31 mouse cellular contexts compared by ENCODE assay signal in the genomic region with DNA sequence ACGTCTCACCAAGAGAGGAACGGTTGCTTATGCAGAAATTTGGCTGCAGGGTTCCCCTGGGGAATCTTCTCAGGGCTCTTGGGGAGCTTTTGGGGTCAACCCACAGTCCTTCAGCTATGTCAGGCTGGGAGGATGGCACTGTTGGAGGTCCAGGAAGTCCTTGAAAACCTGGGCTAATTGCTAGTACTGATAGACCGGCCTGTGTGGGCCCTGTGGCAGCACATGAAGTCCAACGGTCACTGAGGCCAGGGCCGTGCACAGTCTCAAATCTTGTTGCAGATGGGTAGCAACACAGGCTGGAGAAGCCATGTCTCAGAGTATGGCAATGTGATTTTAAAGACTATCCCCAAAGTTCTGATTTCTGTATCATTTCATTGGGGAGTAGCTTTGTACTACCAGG. TPM values are rescaled to one million over a fixed set of nuclear protein-coding genes. Genes with fewer than 3 reads are reported as not detected.
DNase-seq lines count a peak whose midpoint lies in the region; ATAC-seq and TF ChIP-seq lines count a peak whose summit lies in the region.
"Had no signal": no experiment of that assay in that cellular context is flagged by ENCODE, and none has a peak within 500 bp of the region (broad histone marks: within the 10 kb centered on the region; RNA-seq: fewer than 3 reads in every experiment).

No protein-coding gene starts in this region.

- H3K4me2 ChIP-seq in intestine, embryonic 16.5 days (ENCODE audit: low read depth, low read length): no peak overlapping the region
- H3K4me2 ChIP-seq in intestine, embryonic 15.5 days (replicated peaks): no peak overlapping the region
- H3K4me2 ChIP-seq: embryonic facial prominence, embryonic 13.5 days; embryonic facial prominence, embryonic 15.5 days; forebrain, embryonic 12.5 days had no signal

- peaks cover 11% of the 10 kb centered on the region for H3K4me1 ChIP-seq in intestine, embryonic 16.5 days (ENCODE audit: control insufficient read depth, insufficient read depth, low read length)
- 0 out of 2 replicates have a peak, but pooled peaks cover 3% of the 10 kb centered on the region for H3K4me1 ChIP-seq in intestine, embryonic 15.5 days (replicated peaks)
- H3K4me1 ChIP-seq in bone marrow, adult 2 months (ENCODE audit: control insufficient read depth, insufficient read depth, low read length): peaks cover 8% of the 10 kb centered on the region; the same call in 1 of the 2 replicates
- H3K4me1 ChIP-seq: embryonic facial prominence, embryonic 13.5 days; forebrain, embryonic 10.5 days; forebrain, embryonic 12.5 days had no signal

- no peaks in the 10 kb centered on the region for H3K79me2 ChIP-seq in macrophage (ENCODE audit: inconsistent target)

- WGBS in intestine, embryonic 16.5 days: 76% methylated on average over 5 of the region's 5 CpGs
- 80% methylated on average over 5 of the region's 5 CpGs for WGBS in intestine, embryonic 15.5 days
- 62% methylated on average over 5 of the region's 5 CpGs for WGBS in bone marrow, adult 2 months
- 82% methylated on average over 5 of the region's 5 CpGs for WGBS in macrophage (ENCODE audit: missing documents)

- intact Hi-C loops in gastrocnemius, adult 2 months (cut with DNase I): no loop called here
- intact Hi-C loops in gastrocnemius, postnatal 14 days (cut with DNase I; ENCODE audit: low total_unique reads): no loop called here

- TF ChIP-seq CTCF in gastrocnemius, adult 2 months (IDR thresholded peaks at IDR 0.05): no peak
- TF ChIP-seq CTCF in bone marrow, adult 2 months (IDR thresholded peaks at IDR 0.05; ENCODE audit: control insufficient read depth, insufficient read depth, low read length): no peak

- H3K4me3 ChIP-seq in gastrocnemius, adult 2 months: no peak overlapping the region
- H3K4me3 ChIP-seq in intestine, embryonic 16.5 days (ENCODE audit: low read length): no peak overlapping the region
- no peak overlapping the region for H3K4me3 ChIP-seq in intestine, embryonic 15.5 days (replicated peaks)
- H3K4me3 ChIP-seq in bone marrow, adult 2 months (replicated peaks; ENCODE audit: control insufficient read depth, low read depth, low read length): no peak overlapping the region
- no peak overlapping the region for H3K4me3 ChIP-seq in macrophage (ENCODE audit: inconsistent target)
- H3K4me3 ChIP-seq: embryonic facial prominence, embryonic 13.5 days; embryonic facial prominence, embryonic 15.5 days; erythroblast, embryonic 14.5 days; forebrain, embryonic 10.5 days; forebrain, embryonic 12.5 days had no signal

- H3K9me3 ChIP-seq in intestine, embryonic 16.5 days (ENCODE audit: control insufficient read depth, low read length): peaks cover 2% of the 10 kb centered on the region; the same call in 1 of the 2 replicates
- H3K9me3 ChIP-seq in intestine, embryonic 15.5 days: no peaks in the 10 kb centered on the region
- H3K9me3 ChIP-seq: embryonic facial prominence, embryonic 13.5 days; embryonic facial prominence, embryonic 15.5 days; forebrain, embryonic 10.5 days; forebrain, embryonic 12.5 days; G1E had no signal

- peak overlapping the region; percentile 81 for H3K27ac ChIP-seq in gastrocnemius, adult 2 months
- peak overlapping the region; percentile 26 for H3K27ac ChIP-seq in intestine, embryonic 16.5 days (ENCODE audit: low read length)
- no peak overlapping the region for H3K27ac ChIP-seq in intestine, embryonic 15.5 days
- H3K27ac ChIP-seq in bone marrow, adult 2 months (ENCODE audit: control insufficient read depth, insufficient read depth, low read depth, low read length, poor library complexity): peak overlapping the region; percentile 91; the same call in 1 of the 2 replicates
- peak overlapping the region; percentile 69 for H3K27ac ChIP-seq in macrophage
- H3K27ac ChIP-seq: embryonic facial prominence, embryonic 13.5 days; embryonic facial prominence, embryonic 15.5 days; forebrain, embryonic 10.5 days; forebrain, embryonic 12.5 days had no signal

- no peak overlapping the region for H3K9ac ChIP-seq in intestine, embryonic 16.5 days (ENCODE audit: low read depth, low read length)
- no peak overlapping the region for H3K9ac ChIP-seq in intestine, embryonic 15.5 days
- H3K9ac ChIP-seq: embryonic facial prominence, embryonic 13.5 days; embryonic facial prominence, embryonic 15.5 days; forebrain, embryonic 12.5 days had no signal

- H3K36me3 ChIP-seq in intestine, embryonic 16.5 days (ENCODE audit: control insufficient read depth, insufficient read depth, low read length): no peaks in the 10 kb centered on the region
- no peaks in the 10 kb centered on the region for H3K36me3 ChIP-seq in intestine, embryonic 15.5 days
- H3K36me3 ChIP-seq in macrophage (ENCODE audit: inconsistent target): no peaks in the 10 kb centered on the region
- H3K36me3 ChIP-seq: embryonic facial prominence, embryonic 13.5 days; embryonic facial prominence, embryonic 15.5 days; forebrain, embryonic 10.5 days; forebrain, embryonic 12.5 days; G1E had no signal

- no peak for TF ChIP-seq POLR2A in bone marrow, adult 2 months (IDR thresholded peaks at IDR 0.05; ENCODE audit: borderline replicate concordance, control insufficient read depth, low read depth, low read length)

- ATAC-seq in intestine, embryonic 16.5 days: peak; percentile 70
- no peak for ATAC-seq in intestine, embryonic 15.5 days
- ATAC-seq: activated CD4-positive, CD25-positive, alpha-beta regulatory T cell, adult 4 months; CD4-positive, CD25-positive, alpha-beta regulatory T cell, adult 4 months; forebrain, embryonic 14.5 days; Patski had no signal

- DNase-seq in gastrocnemius, adult 2 months: no peak
- DNase-seq in gastrocnemius, postnatal 14 days: no peak
- no peak for DNase-seq in right cerebral cortex, adult 18-20 months
- DNase-seq: adrenal gland, adult 8-10 months; B cell, adult 2 months; cerebellum, adult 11 months; cerebellum, adult 18-20 months; cerebellum, adult 8-10 months; cerebellum, adult 9-11 months; cerebellum, postnatal 14 days; cerebellum, postnatal 36 days; embryo, embryonic 11 days had no signal

- H3K27me3 ChIP-seq in intestine, embryonic 16.5 days (replicated peaks; ENCODE audit: control insufficient read depth, insufficient read depth, low read length): no peaks in the 10 kb centered on the region
- no peaks in the 10 kb centered on the region for H3K27me3 ChIP-seq in intestine, embryonic 15.5 days (replicated peaks)
- H3K27me3 ChIP-seq: CH12.LX; embryonic facial prominence, embryonic 13.5 days; embryonic facial prominence, embryonic 15.5 days; forebrain, embryonic 12.5 days; Patski had no signal

RNA-seq across cellular contexts. Expression of a gene that starts 13.1 kb away (rescaled TPM):
- total RNA-seq in gastrocnemius, adult 2 months (2021): not detected
- not detected for total RNA-seq in gastrocnemius, postnatal 14 days (2021)
- not detected in 2 replicates for polyA plus RNA-seq in intestine, embryonic 16.5 days (2015; fragmentation: Nextera tagmentation; extraction: Ambion mirVana)
- not detected in 2 replicates for polyA plus RNA-seq in intestine, embryonic 15.5 days (2015; fragmentation: Nextera tagmentation; extraction: Ambion mirVana)
- polyA plus RNA-seq in bone marrow, adult 2 months (2011; ENCODE audit: insufficient read depth, insufficient read length, low replicate concordance, missing spikeins): 1.9 and 6.0 TPM in 2 replicates
- total RNA-seq in macrophage (2018; cell fraction: chromatin; rRNA removed): 100 to 1,000 TPM in 7 of 26 experiments, 10 to 100 TPM in 8, 1 to 10 TPM in 7, not detected in 4; 1.5 to 279 (median 15.6) TPM
- total RNA-seq in macrophage (2018; cell fraction: cytosol; rRNA removed): 100 to 1,000 TPM in 2 of 26 experiments, 10 to 100 TPM in 9, 1 to 10 TPM in 13, under 1 TPM in 2; 0.60 to 133 (median 8.8) TPM
- 100 to 1,000 TPM in 6 of 26 experiments, 10 to 100 TPM in 12, 1 to 10 TPM in 8; 2.2 to 494 (median 26.4) TPM for total RNA-seq in macrophage (2018; cell fraction: nucleus; rRNA removed)
- 1.1 to 2.6 TPM (median 1.2 TPM) in 3 replicates for polyA plus RNA-seq in macrophage (2018)
- total RNA-seq: adrenal gland, adult 8-10 months; adrenal gland, postnatal 14 days; adrenal gland, postnatal 36 days; CH12.LX; G1E had no signal
- polyA plus RNA-seq: activated CD4-positive, CD25-positive, alpha-beta regulatory T cell, adult 4 months; brain, embryonic 14.5 days; CD4-positive, CD25-positive, alpha-beta regulatory T cell, adult 4 months; embryonic facial prominence, embryonic 11.5 days; embryonic facial prominence, embryonic 13.5 days; embryonic facial prominence, embryonic 15.5 days; erythroblast, embryonic 14.5 days; forebrain, embryonic 10.5 days; forebrain, embryonic 12.5 days; forebrain, embryonic 14.5 days; G1E had no signal

RNA-seq across cellular contexts. Expression of a gene that starts 22.2 kb away (rescaled TPM):
- total RNA-seq in gastrocnemius, adult 2 months (2021): 10 to 100 TPM in 1 of 2 experiments, 1 to 10 TPM in 1; 9.1 to 13.4 TPM
- 1 to 10 TPM; 6.5 to 7.6 TPM for total RNA-seq in gastrocnemius, postnatal 14 days (2021)
- 44.7 and 54.7 TPM in 2 replicates for polyA plus RNA-seq in intestine, embryonic 16.5 days (2015; fragmentation: Nextera tagmentation; extraction: Ambion mirVana)
- polyA plus RNA-seq in intestine, embryonic 15.5 days (2015; fragmentation: Nextera tagmentation; extraction: Ambion mirVana): 34.4 and 34.9 TPM in 2 replicates
- polyA plus RNA-seq in bone marrow, adult 2 months (2011; ENCODE audit: insufficient read depth, insufficient read length, low replicate concordance, missing spikeins): 98.2 and 269 TPM in 2 replicates
- total RNA-seq in macrophage (2018; cell fraction: chromatin; rRNA removed): 1,000 to 10,000 TPM in 5 of 26 experiments, 100 to 1,000 TPM in 21; 398 to 3,038 (median 601) TPM
- total RNA-seq in macrophage (2018; cell fraction: cytosol; rRNA removed): 100 to 1,000 TPM; 117 to 211 (median 152) TPM
- 1,000 to 10,000 TPM in 3 of 26 experiments, 100 to 1,000 TPM in 23; 244 to 1,983 (median 383) TPM for total RNA-seq in macrophage (2018; cell fraction: nucleus; rRNA removed)
- polyA plus RNA-seq in macrophage (2018): 81.0 to 165 TPM (median 104 TPM) in 3 replicates

RNA-seq across cellular contexts. Expression of a gene that starts 22.9 kb away (rescaled TPM):
- 10 to 100 TPM in 1 of 2 experiments, 1 to 10 TPM in 1; 8.8 to 10.9 TPM for total RNA-seq in gastrocnemius, adult 2 months (2021)
- total RNA-seq in gastrocnemius, postnatal 14 days (2021): 10 to 100 TPM; 15.4 to 18.3 TPM
- 70.8 and 73.3 TPM in 2 replicates for polyA plus RNA-seq in intestine, embryonic 16.5 days (2015; fragmentation: Nextera tagmentation; extraction: Ambion mirVana)
- polyA plus RNA-seq in intestine, embryonic 15.5 days (2015; fragmentation: Nextera tagmentation; extraction: Ambion mirVana): 53.4 and 111 TPM in 2 replicates
- 28.1 and 37.6 TPM in 2 replicates for polyA plus RNA-seq in bone marrow, adult 2 months (2011; ENCODE audit: insufficient read depth, insufficient read length, low replicate concordance, missing spikeins)
- 100 to 1,000 TPM in 11 of 26 experiments, 10 to 100 TPM in 13, 1 to 10 TPM in 2; 8.5 to 342 (median 89.7) TPM for total RNA-seq in macrophage (2018; cell fraction: chromatin; rRNA removed)
- total RNA-seq in macrophage (2018; cell fraction: cytosol; rRNA removed): 100 to 1,000 TPM in 17 of 26 experiments, 10 to 100 TPM in 9; 24.9 to 591 (median 243) TPM
- 100 to 1,000 TPM in 18 of 26 experiments, 10 to 100 TPM in 8; 22.1 to 699 (median 165) TPM for total RNA-seq in macrophage (2018; cell fraction: nucleus; rRNA removed)
- polyA plus RNA-seq in macrophage (2018): 14.9 to 47.0 TPM (median 32.4 TPM) in 3 replicates

RNA-seq across cellular contexts. Expression of a gene that starts 23.1 kb away (rescaled TPM):
- total RNA-seq in gastrocnemius, adult 2 months (2021): under 1 TPM; 0.38 to 0.78 TPM
- total RNA-seq in gastrocnemius, postnatal 14 days (2021): under 1 TPM; 0.55 to 0.88 TPM
- polyA plus RNA-seq in intestine, embryonic 16.5 days (2015; fragmentation: Nextera tagmentation; extraction: Ambion mirVana): 0.65 and 1.5 TPM in 2 replicates
- 0.75 and 1.8 TPM in 2 replicates for polyA plus RNA-seq in intestine, embryonic 15.5 days (2015; fragmentation: Nextera tagmentation; extraction: Ambion mirVana)
- polyA plus RNA-seq in bone marrow, adult 2 months (2011; ENCODE audit: insufficient read depth, insufficient read length, low replicate concordance, missing spikeins): 21.2 and 45.7 TPM in 2 replicates
- total RNA-seq in macrophage (2018; cell fraction: chromatin; rRNA removed): 100 to 1,000 TPM in 25 of 26 experiments, 10 to 100 TPM in 1; 91.4 to 389 (median 168) TPM
- 100 to 1,000 TPM in 2 of 26 experiments, 10 to 100 TPM in 24; 48.9 to 110 (median 75.0) TPM for total RNA-seq in macrophage (2018; cell fraction: cytosol; rRNA removed)
- 100 to 1,000 TPM; 123 to 332 (median 182) TPM for total RNA-seq in macrophage (2018; cell fraction: nucleus; rRNA removed)
- 51.3 to 183 TPM (median 99.8 TPM) in 3 replicates for polyA plus RNA-seq in macrophage (2018)

RNA-seq across cellular contexts. Expression of a gene that starts 41.3 kb away (rescaled TPM):
- 10 to 100 TPM; 30.0 to 34.1 TPM for total RNA-seq in gastrocnemius, adult 2 months (2021)
- total RNA-seq in gastrocnemius, postnatal 14 days (2021): 10 to 100 TPM; 23.2 to 24.6 TPM
- polyA plus RNA-seq in intestine, embryonic 16.5 days (2015; fragmentation: Nextera tagmentation; extraction: Ambion mirVana): 42.7 and 49.8 TPM in 2 replicates
- polyA plus RNA-seq in intestine, embryonic 15.5 days (2015; fragmentation: Nextera tagmentation; extraction: Ambion mirVana): 45.2 and 51.7 TPM in 2 replicates
- 25.8 and 27.0 TPM in 2 replicates for polyA plus RNA-seq in bone marrow, adult 2 months (2011; ENCODE audit: insufficient read depth, insufficient read length, low replicate concordance, missing spikeins)
- total RNA-seq in macrophage (2018; cell fraction: chromatin; rRNA removed): 10 to 100 TPM in 21 of 26 experiments, 1 to 10 TPM in 5; 3.7 to 39.6 (median 21.9) TPM
- 10 to 100 TPM; 10.2 to 23.4 (median 16.9) TPM for total RNA-seq in macrophage (2018; cell fraction: cytosol; rRNA removed)
- 10 to 100 TPM in 18 of 26 experiments, 1 to 10 TPM in 8; 4.0 to 36.7 (median 16.2) TPM for total RNA-seq in macrophage (2018; cell fraction: nucleus; rRNA removed)
- polyA plus RNA-seq in macrophage (2018): 12.5 to 21.7 TPM (median 17.0 TPM) in 3 replicates
